Mouse (Mus musculus) heart, adult 8-10 months (tissue): ENCODE measurements at regions not wholly inside any gene's neighbourhood (a gene's known extent, or its start where the extent isn't known, plus 50 kb on each side); places are given as distances from the start of the nearest gene placed in this dataset.
"Not testable (repeated sequence)": the region's sequence is repeated elsewhere in the genome, so short reads cannot be mapped to it uniquely, and the experiment has no call there.

ENCODE experiments used
- DNase-seq: peaks from one replicate; pipeline ENCODE4 v3.0.0; 2022; ENCODE audit warnings: low spot score

DNA sequence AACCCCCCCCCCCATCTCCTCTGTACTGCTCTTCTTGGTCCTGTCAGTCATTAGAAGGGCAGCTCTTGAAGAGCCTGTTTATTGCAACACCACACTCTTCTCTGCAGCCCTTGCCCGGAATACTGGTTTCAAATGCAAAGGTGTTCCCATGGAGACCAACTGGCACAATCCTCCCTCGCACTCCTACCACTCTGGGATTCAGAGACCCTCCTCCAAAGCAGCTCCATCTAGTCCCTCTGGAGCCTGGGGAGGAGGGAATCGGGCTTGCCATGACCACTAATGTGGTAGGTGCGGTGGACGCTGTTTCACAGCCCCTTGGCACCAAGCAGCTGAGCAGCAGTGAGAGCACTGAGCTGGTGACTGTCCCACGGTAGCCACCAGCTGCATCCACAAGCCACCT, 83.1 kb downstream of the Stk35 start:
- DNase-seq, result no peak

DNA sequence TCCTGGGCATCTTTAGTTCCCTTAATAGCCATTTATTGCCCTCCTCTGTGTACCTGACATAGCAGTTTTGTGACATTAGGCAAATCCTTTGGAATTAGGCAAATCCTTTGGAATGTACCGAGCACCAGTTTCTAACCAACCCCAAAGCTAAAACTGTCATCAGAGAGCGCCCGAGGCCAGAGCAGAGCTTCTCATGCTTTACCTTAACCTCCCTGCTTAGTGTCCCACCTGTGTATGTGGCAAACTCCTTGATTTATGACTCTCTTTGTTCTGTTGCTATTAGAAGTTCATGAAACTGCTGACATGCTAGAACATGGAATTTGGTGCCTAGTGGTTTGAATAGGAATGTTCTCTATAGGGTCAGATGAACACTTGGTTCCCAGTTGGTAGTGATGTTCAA, 84.0 kb downstream of the Stk35 start:
- no peak for DNase-seq

DNA sequence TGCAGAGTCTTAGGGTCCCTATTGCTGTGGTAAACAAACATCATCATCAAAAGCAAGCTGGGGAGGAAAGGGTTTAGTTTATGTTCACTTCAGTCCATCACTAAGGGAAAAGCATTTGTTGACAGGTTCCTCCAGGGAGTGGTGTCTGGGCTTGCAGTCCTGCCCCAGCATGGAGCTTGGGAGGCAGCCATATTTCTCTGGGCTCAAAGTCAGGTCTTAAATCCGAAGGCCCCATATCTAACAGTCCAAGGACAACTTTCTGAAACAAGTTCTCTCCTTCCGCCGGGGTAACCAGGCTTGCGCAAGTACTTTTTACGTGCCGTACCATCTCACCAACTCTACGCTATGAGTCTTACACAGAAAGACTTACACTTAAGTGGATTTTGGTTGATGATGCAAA, 85.2 kb downstream of the Stk35 start:
- peak; percentile 32 for DNase-seq

DNA sequence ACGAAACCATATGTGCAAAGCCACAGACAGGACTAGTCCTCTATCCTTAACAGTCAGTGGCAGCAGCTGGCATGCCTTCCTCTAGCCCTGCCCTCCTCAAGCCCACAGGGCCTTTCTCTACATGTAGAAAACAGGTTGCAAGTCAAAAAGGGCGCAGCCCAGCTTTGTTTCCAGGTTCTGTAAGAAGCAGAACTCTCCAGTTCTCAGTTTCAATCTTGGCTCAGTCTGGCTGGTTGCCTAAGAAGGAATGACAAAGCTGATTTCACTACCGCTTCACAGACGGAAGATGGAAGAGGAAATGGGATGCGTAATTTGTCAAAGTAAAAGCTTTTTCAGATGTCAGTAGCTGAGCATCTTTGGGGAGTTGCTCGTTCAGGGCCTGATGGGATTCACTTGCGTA, 92.9 kb downstream of the Stk35 start:
- DNase-seq, result peak; percentile 69

DNA sequence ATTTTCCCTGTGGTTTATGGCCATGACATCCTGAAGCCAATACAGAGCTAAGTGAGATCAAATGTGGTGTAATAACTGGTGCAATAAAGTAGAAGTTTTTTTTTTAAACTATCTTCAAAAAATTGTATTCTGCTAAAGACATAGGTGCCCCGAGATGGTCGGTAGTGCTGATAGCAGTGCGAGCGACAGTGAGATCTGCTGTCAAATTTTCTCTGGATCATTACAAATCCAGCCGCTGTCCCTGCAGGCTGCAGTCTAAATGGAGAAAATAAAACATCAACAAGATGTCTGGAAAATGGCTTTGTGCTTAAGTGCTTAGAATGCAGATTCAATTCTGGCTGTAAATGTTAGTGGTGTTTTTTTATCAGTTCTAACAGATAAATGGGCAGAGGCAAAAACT, 93.5 kb downstream of the Stk35 start:
- DNase-seq, result no peak

DNA sequence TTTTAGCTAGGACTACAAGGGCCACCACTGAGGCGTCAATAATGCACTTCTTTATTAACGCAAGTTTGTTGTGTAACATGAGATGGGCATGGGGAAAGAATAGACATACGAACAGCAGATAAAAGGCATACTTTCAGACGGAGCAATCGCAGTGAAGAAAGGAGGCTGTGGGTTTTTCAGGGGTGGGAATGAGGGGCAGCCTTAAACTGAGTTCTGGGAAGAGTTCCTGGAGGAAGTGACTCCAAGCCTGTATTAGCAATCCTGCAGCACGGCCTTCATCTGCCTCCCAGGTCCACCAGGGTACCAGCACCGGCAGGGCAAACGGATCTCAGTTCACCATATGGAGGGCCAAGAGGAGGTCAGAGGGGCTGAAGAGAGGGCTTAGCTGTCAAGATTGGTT, 94.6 kb downstream of the Stk35 start:
- no peak for DNase-seq

DNA sequence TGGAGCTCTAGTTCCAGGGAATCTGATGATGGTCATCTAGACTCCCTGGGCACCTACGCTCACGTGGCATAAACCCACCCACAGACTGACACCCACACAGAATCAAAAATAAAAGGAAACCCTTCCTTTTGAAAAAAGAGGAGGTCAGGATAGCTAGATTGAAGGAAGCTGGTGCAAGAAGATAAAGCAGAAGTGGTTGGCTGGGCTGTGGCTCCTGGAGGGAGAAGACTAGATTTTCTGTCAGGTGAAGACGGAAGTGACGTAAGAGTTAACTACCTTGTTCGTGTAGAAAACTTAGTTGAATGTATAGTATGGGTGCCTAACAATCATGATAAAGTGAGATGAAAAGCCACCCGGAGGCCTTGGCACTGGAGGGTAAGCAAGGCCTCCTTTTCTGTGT, 95.1 kb downstream of the Stk35 start:
- no peak for DNase-seq

DNA sequence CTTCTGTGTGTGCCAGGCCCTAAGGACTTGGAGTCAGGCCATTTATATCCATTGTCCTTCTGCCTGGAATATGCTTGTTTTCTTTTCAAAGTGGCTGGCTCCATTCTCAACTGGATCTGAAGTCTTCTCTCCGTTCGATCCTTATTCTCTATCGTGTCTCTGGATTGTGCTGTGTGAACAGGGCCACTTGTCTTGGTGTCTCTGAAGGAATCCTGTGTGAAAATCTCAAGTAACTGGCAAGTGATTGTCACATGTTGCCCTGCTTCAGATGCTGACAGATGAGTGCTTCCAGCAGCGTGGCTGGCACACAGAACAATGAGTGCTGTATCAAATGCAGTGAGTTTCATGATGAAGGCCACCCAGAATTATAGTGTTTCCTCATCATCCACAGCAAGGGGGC, 96.4 kb downstream of the Stk35 start:
- DNase-seq, result no peak

DNA sequence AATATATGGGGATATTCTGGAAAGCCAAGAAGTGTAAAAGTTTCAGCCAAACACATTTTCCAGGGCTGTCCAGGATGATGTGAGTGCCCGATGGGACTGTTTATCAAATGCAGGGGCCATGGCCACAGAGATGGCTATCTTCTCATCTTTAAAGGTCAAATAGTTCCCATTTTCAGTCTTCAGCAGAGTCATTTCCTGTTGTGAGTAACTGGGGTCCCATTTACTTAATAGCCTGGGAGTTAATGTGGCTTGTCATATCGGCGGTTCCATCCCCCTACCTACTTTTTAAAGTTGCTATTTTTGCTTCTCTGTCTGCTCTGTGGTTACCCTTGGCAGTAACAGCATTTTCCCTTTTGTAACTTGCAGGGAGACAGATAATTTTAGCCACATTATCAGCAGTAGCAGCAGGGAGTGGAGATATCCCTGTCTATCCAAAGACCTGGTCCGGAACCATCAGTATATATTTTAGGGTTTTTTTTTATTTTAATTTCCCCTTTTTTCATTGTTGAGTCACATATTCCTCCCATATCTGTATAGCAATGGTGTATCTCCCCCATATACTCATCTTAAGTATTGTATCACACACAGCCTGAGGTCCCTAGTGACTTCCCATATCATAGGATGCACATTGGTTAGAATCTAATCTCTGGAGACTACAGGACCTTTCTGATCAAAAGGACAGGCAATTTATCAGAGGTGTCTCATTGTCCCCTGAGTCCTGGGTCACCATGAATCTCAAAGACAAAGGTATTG, 103.2 kb downstream of the Stk35 start:
- DNase-seq, result peak; percentile 26

DNA sequence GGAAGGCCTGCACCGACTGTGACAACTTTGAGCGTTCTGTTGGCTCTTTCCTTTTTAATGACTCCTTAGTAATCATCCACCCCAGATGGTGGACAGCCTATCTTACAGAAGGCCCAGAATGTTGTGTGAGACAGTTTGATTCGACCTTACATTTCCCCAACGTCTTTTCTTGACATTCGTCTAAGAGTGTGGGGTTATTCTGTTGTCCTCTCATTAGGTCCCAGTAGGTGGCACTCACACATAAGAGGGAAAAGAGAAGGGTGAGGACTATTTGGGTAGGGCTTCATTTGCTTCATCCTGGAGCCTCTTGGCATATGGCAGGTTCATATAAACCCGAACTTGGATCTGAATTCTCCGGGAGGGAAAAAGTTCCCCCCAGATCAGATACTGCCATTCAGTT, 104.4 kb downstream of the Stk35 start:
- peak; percentile 39 for DNase-seq

DNA sequence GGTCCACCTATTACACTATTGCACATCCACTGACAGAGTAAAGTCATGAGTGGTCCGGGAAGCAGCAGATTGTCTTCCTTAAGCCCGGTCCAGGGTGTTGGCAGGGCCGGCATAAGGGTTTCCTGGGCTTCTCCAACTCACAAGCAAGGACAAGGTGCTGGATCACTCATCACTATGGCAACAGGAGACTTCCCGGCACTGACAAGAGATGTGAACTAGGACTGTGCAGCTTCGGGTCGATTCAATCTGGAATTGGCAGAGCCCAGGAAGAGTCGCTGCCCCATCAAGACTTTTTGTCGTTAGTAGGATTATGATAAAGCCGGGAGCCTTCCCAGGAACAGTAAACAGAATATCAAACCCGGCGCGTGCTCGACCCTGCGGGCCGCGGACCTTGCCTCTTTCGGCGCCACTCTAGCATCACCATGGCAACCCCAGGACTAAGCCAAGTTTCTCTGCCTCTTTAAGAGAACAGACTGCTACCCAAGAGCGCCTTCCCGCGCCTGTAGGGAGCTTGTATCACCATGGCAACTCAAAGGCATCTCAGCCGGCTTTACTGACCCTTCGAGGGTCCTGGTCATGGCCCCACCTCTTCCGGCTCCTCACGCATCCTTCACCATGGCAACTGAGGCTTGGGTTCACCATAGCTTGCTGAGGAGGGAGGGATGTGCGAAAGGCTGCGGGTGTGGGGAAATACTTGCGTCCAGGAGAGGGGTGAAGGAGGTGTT, 103.3 kb upstream of the Tgm3 start:
- DNase-seq, result no peak

DNA sequence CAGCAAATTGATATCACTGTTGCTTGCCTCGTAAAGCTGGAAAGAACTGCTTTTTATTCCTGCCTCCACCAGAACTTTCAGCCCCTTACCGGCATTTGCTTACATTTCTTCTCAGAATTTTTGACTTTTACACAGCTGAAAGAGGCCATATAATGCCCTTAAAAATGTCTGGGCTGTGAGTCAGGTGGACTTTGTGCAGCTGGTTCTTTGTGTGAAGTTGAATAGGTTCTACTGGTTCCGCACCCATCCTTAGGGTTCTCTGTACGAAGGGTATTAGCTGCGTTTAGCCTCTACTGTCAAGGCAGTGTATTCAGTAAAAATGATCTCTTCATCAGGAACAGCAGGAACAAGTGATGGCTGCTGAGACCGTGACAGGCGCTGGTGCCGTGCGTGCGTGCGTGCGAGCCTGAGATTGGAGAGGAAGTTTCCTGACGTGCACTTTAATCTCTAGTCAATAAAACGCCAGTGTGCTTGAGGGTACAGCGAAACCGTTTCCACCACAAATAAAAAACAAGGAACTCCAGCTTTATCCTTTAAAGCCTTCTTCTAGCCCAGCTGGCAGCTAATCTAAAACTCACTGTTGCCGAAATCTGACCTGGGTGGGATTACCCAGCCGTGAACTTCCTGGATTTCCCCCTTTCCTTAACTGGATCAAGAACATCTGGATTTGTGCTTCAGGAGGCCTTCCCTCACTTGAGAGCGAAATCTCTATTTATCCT, 100.8 kb upstream of the Tgm3 start:
- no peak for DNase-seq

DNA sequence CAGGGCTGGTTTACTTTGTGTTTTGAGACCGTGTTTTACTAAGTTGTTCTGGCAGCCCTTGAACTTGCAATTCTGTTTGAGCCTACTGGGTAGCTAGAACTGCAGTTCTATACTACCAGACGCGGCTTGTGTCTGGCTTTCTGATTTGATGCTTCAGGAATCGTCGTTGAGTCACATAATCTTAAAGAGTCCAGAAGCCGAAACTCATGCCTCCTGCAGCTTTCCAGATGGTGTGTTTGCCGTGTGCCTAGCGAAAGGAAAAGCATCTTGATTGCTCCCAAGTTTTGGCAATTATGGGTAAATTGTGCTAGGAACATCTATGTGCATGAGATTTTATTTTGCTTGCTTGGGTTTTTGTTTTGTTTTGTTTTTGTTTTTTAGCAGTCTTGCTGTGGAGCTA, 99.6 kb upstream of the Tgm3 start:
- DNase-seq, result no peak

DNA sequence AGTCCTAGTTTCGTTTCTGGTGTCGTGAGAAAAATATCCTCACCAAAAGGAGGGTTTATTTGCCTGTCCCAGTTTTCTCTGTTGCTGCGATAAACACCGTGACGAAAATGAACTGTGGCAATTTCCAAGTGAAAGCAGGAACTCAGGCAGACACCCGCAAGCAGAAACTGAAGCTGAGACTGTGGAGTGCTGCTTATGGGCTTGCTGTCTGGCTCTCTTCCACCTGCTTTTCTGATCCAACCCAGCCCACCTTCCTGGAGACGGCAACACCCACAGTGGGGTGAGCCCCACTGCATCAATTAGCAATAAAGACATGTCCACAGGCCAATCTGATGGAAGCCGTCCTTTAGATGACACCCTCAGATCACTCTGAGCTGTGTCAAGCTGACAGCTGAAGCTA, 97.9 kb upstream of the Tgm3 start:
- no peak for DNase-seq

DNA sequence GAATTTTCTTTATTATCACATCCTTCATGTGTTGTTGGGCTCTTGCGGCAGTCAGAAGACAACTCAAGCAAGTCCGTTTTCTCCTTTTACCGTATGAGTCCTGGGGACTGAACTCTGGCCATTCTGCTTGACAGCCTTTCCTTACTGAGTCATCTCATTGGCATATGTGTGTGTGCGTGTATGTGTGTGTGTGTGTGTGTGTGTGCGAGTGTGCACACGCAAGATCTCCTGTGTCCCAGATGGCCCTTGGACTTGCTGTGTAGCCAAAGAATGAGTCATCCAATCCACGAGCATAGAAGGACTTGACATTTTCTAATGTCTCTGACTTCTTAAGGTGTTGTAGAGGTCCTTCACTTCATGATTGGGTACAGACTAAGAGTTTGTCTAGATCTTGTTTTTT, 95.7 kb upstream of the Tgm3 start:
- DNase-seq, result no peak

DNA sequence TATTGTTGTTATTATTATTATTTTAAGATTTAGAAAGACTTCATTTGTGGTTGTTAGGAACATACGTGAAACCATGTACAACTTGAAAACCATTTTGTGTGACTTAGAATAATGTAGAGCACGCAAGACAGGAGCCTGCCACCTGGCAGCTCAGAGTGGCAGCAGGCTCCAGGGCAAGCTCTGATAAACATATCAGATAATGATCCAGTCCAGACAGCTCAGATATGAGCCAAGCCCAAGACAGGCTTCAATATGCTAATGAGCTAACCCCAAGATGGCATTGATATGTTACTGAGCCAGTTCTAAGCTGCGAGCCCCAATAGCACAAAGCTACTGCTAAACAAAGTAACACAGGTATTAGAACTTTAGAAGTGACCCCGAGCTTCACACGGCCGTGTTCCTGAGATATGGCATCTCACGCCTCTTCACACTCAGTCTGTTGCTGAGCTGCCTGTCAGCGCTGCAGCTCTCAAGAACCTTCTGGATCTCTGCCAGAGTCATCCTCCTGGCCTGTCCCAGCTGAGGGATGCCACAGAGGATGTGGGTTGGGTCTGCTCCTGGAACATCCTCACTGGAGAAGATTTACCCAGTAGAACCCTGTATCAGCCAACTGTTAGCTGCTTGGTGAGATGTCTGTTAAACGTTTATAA, 93.9 kb upstream of the Tgm3 start:
- DNase-seq, result no peak

DNA sequence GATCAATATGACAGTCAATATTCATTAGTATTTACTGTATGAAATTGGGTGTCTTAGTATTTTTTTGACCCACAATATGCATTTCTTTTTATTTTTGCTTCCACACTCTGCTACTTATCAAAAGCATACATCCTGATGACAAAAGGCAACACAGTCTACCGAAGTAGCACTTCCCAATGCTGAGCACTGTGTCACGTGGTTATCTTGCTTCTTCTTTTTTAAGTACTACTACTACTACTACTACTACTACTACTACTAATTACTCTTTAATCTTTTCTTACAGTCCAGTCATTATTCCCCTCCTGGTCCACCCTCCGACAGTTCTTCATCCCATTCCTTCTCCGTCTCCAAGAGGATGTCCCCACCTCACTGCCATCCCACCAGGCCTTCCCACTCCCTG, 92.6 kb upstream of the Tgm3 start:
- DNase-seq, result no peak

DNA sequence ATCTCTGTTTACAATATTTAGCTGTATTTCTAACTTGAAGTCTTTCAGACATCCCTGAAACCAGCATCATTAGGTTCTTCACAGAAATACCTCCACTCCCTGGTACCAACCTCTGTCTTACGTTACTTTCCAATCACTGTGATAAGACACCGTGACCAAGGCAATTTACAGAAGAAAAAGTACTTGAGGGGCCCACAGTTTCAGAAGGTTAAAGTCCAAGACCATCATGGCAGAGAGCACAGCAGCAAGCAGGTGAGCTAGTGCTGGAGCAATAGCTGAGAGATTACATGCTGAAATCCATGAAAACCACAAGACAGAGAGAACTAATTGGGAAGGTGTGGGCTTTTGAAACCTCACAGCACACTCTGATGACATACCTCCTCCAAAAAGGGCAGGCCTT, 84.9 kb upstream of the Tgm3 start:
- DNase-seq, result no peak

DNA sequence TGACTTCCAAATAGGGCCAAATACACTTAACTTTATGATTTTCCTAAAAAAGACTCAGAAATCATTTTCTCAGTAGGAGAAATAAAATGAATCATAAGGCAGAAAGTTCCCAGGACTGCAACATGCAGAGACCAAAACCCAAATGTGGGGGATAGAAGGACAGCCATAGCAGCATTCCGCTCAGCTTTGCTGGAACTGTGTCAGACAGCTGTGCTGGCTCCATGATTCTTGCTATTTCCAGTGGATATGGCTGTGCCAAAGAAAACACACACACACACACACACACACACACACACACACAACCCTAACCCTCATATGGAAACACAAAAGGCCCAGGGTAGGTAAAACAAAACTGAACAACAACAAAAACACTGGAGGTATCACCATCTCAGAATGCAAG, 78.6 kb upstream of the Tgm3 start:
- DNase-seq, result no peak

DNA sequence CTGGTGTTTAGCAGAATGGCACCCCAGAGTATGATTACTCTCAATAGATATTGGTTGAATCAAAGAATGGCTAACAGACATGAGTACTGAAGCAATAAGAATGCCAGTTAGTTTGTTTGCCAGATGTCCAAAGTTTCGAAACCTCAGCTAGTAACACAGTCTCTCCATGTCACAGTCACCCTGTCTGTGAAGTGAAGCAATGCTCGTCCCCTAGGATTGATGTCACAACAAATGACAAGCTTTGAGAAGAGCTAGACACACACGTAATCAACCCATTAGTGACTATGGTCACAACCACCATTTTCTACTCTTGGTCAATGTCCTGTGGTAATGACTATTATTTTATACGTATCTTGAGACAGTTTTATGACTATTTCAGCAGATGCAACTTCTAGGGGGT, 69.3 kb upstream of the Tgm3 start:
- no peak for DNase-seq

DNA sequence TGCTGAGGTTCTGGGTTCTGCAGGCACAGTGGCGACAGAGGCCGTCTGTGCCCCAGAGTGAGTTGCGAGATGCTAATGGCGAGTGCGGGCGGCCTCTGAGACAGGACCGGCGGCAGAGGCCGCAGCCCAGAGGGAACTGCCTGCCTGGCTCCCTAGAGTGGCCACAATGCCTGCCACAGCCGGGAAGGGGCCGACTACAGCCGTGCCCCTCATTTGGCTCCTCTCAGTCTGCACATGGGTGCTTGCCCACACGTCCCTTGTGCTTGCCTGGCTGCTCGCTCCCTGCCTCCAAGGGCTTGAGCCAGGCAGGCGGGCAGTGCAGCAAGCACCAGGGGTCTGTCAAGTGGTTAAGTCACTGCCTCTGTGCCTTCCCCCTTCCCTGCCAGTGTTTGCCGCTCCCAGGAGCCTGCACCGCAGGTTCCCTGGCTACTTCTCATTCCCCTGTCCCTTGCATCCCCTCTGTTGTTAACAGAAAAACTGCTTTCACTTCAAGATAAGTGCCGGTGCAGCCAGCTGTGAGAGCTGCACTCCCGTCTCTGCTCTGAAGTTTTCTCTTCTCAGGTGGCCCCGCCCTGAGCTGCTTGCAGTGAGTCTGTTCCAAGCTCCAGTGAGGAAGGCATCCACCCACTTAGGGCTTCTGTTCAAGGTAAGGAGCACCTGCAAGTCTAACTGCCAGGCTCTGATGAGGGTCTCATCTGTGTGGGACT, 64.1 kb upstream of the Tgm3 start:
- no peak for DNase-seq

DNA sequence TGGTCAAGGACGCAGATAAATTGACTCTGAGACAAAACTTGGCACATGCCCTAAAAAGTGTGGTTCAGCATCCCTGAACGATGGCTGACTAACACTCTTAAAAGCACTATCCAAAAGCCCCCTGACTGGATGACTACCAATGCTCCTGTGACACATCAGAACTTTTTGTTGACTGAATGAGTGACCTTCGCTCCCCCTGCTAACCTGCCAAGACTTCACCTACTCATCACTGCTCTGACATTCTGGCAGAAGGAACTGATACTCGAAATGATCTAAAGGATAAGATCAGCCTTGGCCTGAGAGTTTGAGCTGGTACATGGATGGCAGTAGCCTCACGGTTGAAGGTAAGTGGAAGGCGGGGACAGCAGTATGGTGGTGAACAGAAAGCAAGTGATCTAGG, 62.4 kb upstream of the Tgm3 start:
- DNase-seq, result not testable (repeated sequence)
